8 mouse cellular contexts compared by ENCODE assay signal in genomic region chr2:174673592-174674286, GRCm38 (mm10). TPM values are rescaled to one million over a fixed set of nuclear protein-coding genes. Genes with fewer than 3 reads are reported as not detected.
DNase-seq lines count a peak whose midpoint lies in the region; ATAC-seq lines count a peak whose summit lies in the region.

No protein-coding gene starts in this region.

- peaks cover 36% of the 10 kb centered on the region for H3K27me3 ChIP-seq in heart, embryonic 13.5 days (replicated peaks)
- peaks cover 54% of the 10 kb centered on the region for H3K27me3 ChIP-seq in liver, embryonic 12.5 days (replicated peaks)
- no peaks in the 10 kb centered on the region for H3K27me3 ChIP-seq in splenic B cell, adult 2 months (ENCODE audit: control insufficient read depth, insufficient read depth, low read length, poor library complexity, severe bottlenecking)

- peak overlapping the region; percentile 57 for H3K4me3 ChIP-seq in brown adipose tissue, adult 24 weeks (ENCODE audit: insufficient read depth, low read depth, low read length)
- H3K4me3 ChIP-seq in heart, embryonic 13.5 days, result peak overlapping the region; percentile 60
- H3K4me3 ChIP-seq in liver, embryonic 12.5 days, result peak overlapping the region; percentile 51

- no peaks in the 10 kb centered on the region for H3K9me3 ChIP-seq in heart, embryonic 13.5 days
- no peaks in the 10 kb centered on the region for H3K9me3 ChIP-seq in liver, embryonic 12.5 days (replicated peaks)

- peaks cover 13% of the 10 kb centered on the region for H3K4me1 ChIP-seq in brown adipose tissue, adult 24 weeks (ENCODE audit: control insufficient read depth, insufficient read depth, insufficient read length, low read length)
- H3K4me1 ChIP-seq in heart, embryonic 13.5 days, result peaks cover 26% of the 10 kb centered on the region
- peaks cover 24% of the 10 kb centered on the region for H3K4me1 ChIP-seq in liver, embryonic 12.5 days

- peak; percentile 70 for DNase-seq in CD4-positive helper T cell, adult 2 months (ENCODE audit: low read depth, low spot score)
- DNase-seq in kidney, postnatal 10 days, result peak; percentile 96
- peak; percentile 80 for DNase-seq in naive thymus-derived CD4-positive, alpha-beta T cell, adult 2 months (ENCODE audit: low read depth)
- peak; percentile 79 for DNase-seq in splenic B cell, adult 2 months (ENCODE audit: low read depth, low spot score)

- peak; percentile 74 for ATAC-seq in erythroid progenitor cell, adult 5-6 weeks (replicated peaks; ENCODE audit: low FRiP score, poor library complexity, severe bottlenecking)
- ATAC-seq in heart, embryonic 13.5 days (ENCODE audit: extremely low read depth, insufficient number of reproducible peaks, low FRiP score, low TSS enrichment), result 0 out of 2 replicates have a peak, but pooled peaks have one; percentile 46
- peak; percentile 42; the same call in 1 of the 2 replicates for ATAC-seq in liver, embryonic 12.5 days

- H3K4me2 ChIP-seq in heart, embryonic 13.5 days, result peak overlapping the region; percentile 96
- peak overlapping the region; percentile 85 for H3K4me2 ChIP-seq in liver, embryonic 12.5 days

- H3K9ac ChIP-seq in heart, embryonic 13.5 days, result peak overlapping the region; percentile 78
- peak overlapping the region; percentile 53 for H3K9ac ChIP-seq in liver, embryonic 12.5 days

- peak overlapping the region; percentile 94 for H3K27ac ChIP-seq in brown adipose tissue, adult 24 weeks (replicated peaks; ENCODE audit: low read depth, low read length)
- no peak overlapping the region for H3K27ac ChIP-seq in heart, embryonic 13.5 days (replicated peaks)
- H3K27ac ChIP-seq in liver, embryonic 12.5 days, result no peak overlapping the region

- WGBS in heart, embryonic 13.5 days, result under 1% methylated on average over 25 of the region's 25 CpGs
- 1% methylated on average over 25 of the region's 25 CpGs for WGBS in liver, embryonic 12.5 days (ENCODE audit: insufficient replicate concordance)

- H3K36me3 ChIP-seq in heart, embryonic 13.5 days, result no peaks in the 10 kb centered on the region
- H3K36me3 ChIP-seq in liver, embryonic 12.5 days, result no peaks in the 10 kb centered on the region
- H3K36me3 ChIP-seq in splenic B cell, adult 2 months (ENCODE audit: control insufficient read depth, insufficient read depth, low read length, poor library complexity, severe bottlenecking), result peaks cover 4% of the 10 kb centered on the region

RNA-seq across cellular contexts. Expression of gene Zfp831, which starts 30.4 kb away (rescaled TPM):
- not detected in 2 replicates for polyA plus RNA-seq in brown adipose tissue, adult 24 weeks (2012; ENCODE audit: insufficient read depth, insufficient read length, missing spikeins)
- total RNA-seq in erythroid progenitor cell, adult 5-6 weeks (2015; ENCODE audit: low replicate concordance), result 0.84 and 1.4 TPM in 2 replicates
- total RNA-seq in erythroid progenitor cell, adult 5-6 weeks (2017; ENCODE audit: low replicate concordance), result 1.0 and 1.2 TPM in 2 replicates
- 0.01 TPM in 1 of 2 replicates, not detected in the other for polyA plus RNA-seq in heart, embryonic 13.5 days (2015; fragmentation: Nextera tagmentation; extraction: Ambion mirVana)
- 0.01 and 0.06 TPM in 2 replicates for polyA plus RNA-seq in liver, embryonic 12.5 days (2016; fragmentation: Nextera tagmentation; extraction: Ambion mirVana)
